Mouse (Mus musculus) heart, postnatal 0 days (tissue): ENCODE data around the gene Sfxn3. TPM values are rescaled to one million over a fixed set of nuclear protein-coding genes. Genes with fewer than 3 reads are reported as not detected.

Experiments
- ATAC-seq: fragments of 200-750 bp; cut with Nextera tagmentation; 2 replicates; pipeline ENCODE4 v1.8.0; 2017; ENCODE audit warnings: low read depth, moderate number of reproducible peaks, moderate library complexity; ENCODE audit not compliant: insufficient read depth
- DNase-seq: peaks from one replicate; pipeline ENCODE4 v3.0.0-alpha.2; 2016; ENCODE audit warnings: low spot score
- H3K27ac ChIP-seq: fragments of 300-500 bp; sonication (generic); 2 replicates; pipeline ENCODE4 v1.5.1; 2014; ENCODE audit warnings: low read depth, mild to moderate bottlenecking
- H3K27me3 ChIP-seq: fragments of 300-500 bp; sonication (generic); 2 replicates; pipeline ENCODE4 v1.6.1; 2014; ENCODE audit warnings: low read length, mixed read lengths; ENCODE audit not compliant: control insufficient read depth, insufficient read depth
- H3K36me3 ChIP-seq: fragments of 300-500 bp; sonication (generic); replicated peaks from 2 replicates; pipeline ENCODE4 v1.6.1; 2014; ENCODE audit warnings: low read length, mixed read lengths; ENCODE audit not compliant: control insufficient read depth, insufficient read depth
- H3K4me1 ChIP-seq: fragments of 300-500 bp; sonication (generic); 2 replicates; pipeline ENCODE4 v1.6.1; 2014; ENCODE audit warnings: antibody characterized with exemption; ENCODE audit not compliant: control insufficient read depth, insufficient read depth
- H3K4me2 ChIP-seq: fragments of 300-500 bp; sonication (generic); 2 replicates; pipeline ENCODE4 v1.6.1; 2014; ENCODE audit warnings: low read depth, mild to moderate bottlenecking, low read length, moderate library complexity
- H3K4me3 ChIP-seq: fragments of 300-500 bp; sonication (generic); 2 replicates; pipeline ENCODE4 v1.5.1; 2014; ENCODE audit warnings: low read depth, low read length
- H3K9ac ChIP-seq: fragments of 300-500 bp; sonication (generic); replicated peaks from 2 replicates; pipeline ENCODE4 v1.6.1; 2014; ENCODE audit warnings: low read depth, low read length, mixed read lengths
- H3K9me3 ChIP-seq: fragments of 300-500 bp; sonication (generic); replicated peaks from 2 replicates; pipeline ENCODE4 v1.6.1; 2016; ENCODE audit warnings: low read length; ENCODE audit not compliant: control insufficient read depth
- CTCF ChIP-seq: IDR thresholded peaks from 2 replicates; pipeline ENCODE4 v1.5.1; 2016; ENCODE audit warnings: antibody characterized with exemption, control low read depth, low read depth
- EP300 ChIP-seq: IDR thresholded peaks from 2 replicates; pipeline ENCODE4 v1.6.1; 2016; ENCODE audit warnings: antibody characterized with exemption, low read depth
- WGBS: fragments of 180-500 bp; shearing (Covaris S2); extraction: QIAGEN DNeasy Blood & Tissue Kit; methylation state at CpG from one replicate; pipeline ENCODE4 v1.1.7; 2014; 5-methylcytosine and 5-hydroxymethylcytosine counted together
- polyA plus RNA-seq: library from polyadenylated mRNA; unstranded; fragments of >200 nt; fragmentation: Nextera tagmentation; extraction: Ambion mirVana; gene quantifications from 2 replicates; pipeline ENCODE4 v1.2.1, GENCODE M21; 2015
- total RNA-seq: library from RNA; depleted of rRNA; stranded (reverse); fragments of >200 nt; gene quantifications from 2 replicates; pipeline ENCODE4 v1.2.3, GENCODE M21; 2014; ENCODE audit warnings: low replicate concordance; rRNA removed

Gene Sfxn3
- total and polyA plus RNA-seq, 2 experiments from 2014 or later = 12.4 to 12.8 TPM

GRCm38 (mm10) chr19:45100486-45101270, 53.4 kb downstream of the Sfxn3 start:
- ATAC-seq (no peak), DNase-seq (no peak)
- H3K27ac ChIP-seq = no peak overlapping the region
- no peak overlapping the region for H3K4me2 ChIP-seq
- no peaks in the 10 kb centered on the region for H3K36me3 ChIP-seq
- H3K9ac ChIP-seq = no peak overlapping the region
- TF ChIP-seq EP300 = no peak
- no peak for TF ChIP-seq CTCF
- WGBS = 61% methylated on average over 8 of the region's 8 CpGs
- H3K4me1 ChIP-seq = no peaks in the 10 kb centered on the region
- H3K4me3 ChIP-seq = no peak overlapping the region
- no peaks in the 10 kb centered on the region for H3K9me3 ChIP-seq
- peaks cover 26% of the 10 kb centered on the region for H3K27me3 ChIP-seq

DNA sequence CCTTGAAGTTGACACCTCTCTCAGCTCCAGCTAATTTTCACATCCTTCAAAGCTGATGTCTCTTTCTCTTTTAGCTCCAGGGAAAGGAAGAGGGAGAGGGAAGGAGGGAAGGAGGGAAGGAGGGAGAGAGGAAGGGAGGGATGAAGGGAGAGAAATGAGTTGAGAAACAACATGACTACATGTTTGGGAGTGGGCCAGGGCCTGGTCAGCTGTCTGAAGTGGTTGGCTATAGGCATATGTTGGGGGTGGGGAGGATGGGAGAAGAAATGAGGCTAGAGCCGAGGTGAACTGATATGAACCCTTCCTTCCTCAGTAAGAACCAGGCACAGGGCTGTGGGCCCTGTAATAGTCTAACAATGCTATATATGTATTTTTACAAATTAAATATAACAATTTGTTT, 58.3 kb downstream of the Sfxn3 start:
- no peak overlapping the region for H3K4me2 ChIP-seq
- no peaks in the 10 kb centered on the region for H3K9me3 ChIP-seq
- DNase-seq (no peak), ATAC-seq (no peak)
- H3K27ac ChIP-seq = no peak overlapping the region
- no peaks in the 10 kb centered on the region for H3K4me1 ChIP-seq
- peaks cover 24% of the 10 kb centered on the region for H3K27me3 ChIP-seq
- no peak overlapping the region for H3K9ac ChIP-seq
- TF ChIP-seq CTCF (no peak), EP300 (no peak)
- H3K4me3 ChIP-seq = no peak overlapping the region
- no peaks in the 10 kb centered on the region for H3K36me3 ChIP-seq
- 24% methylated on average over 1 of the region's 1 CpGs for WGBS

Other genes with a start within 250 kb of the Sfxn3 start
- 19.3 and 30.6 TPM in 2 replicates for gene Slf2, start 116.4 kb upstream of the Sfxn3 start, total RNA-seq
- 17.3 and 20.5 TPM in 2 replicates for gene Slf2, start 116.4 kb upstream of the Sfxn3 start, polyA plus RNA-seq
- 0.85 and 1.1 TPM in 2 replicates for gene Sema4g, start 58.4 kb upstream of the Sfxn3 start, total RNA-seq
- gene Sema4g, start 58.4 kb upstream of the Sfxn3 start, polyA plus RNA-seq = 0.10 and 0.14 TPM in 2 replicates
- gene Twnk, start 41.8 kb upstream of the Sfxn3 start, total RNA-seq = 12.9 and 13.0 TPM in 2 replicates
- 14.0 and 14.9 TPM in 2 replicates for gene Twnk, start 41.8 kb upstream of the Sfxn3 start, polyA plus RNA-seq
- gene Mrpl43, start 41.1 kb upstream of the Sfxn3 start, total RNA-seq = 75.4 and 76.4 TPM in 2 replicates
- 82.5 and 83.7 TPM in 2 replicates for gene Mrpl43, start 41.1 kb upstream of the Sfxn3 start, polyA plus RNA-seq
- 76.5 and 127 TPM in 2 replicates for gene Lzts2, start 33.1 kb upstream of the Sfxn3 start, total RNA-seq
- gene Lzts2, start 33.1 kb upstream of the Sfxn3 start, polyA plus RNA-seq = 29.7 TPM in 2 replicates
- 0.65 TPM in 1 of 2 replicates, not detected in the other for gene Pdzd7, start 1.8 kb upstream of the Sfxn3 start, total RNA-seq
- 0.10 and 0.11 TPM in 2 replicates for gene Pdzd7, start 1.8 kb upstream of the Sfxn3 start, polyA plus RNA-seq
- gene Kazald1, start 27.7 kb downstream of the Sfxn3 start, total RNA-seq = 0.35 and 21.7 TPM in 2 replicates
- 10.3 and 14.1 TPM in 2 replicates for gene Kazald1, start 27.7 kb downstream of the Sfxn3 start, polyA plus RNA-seq
- gene Tlx1, start 103.2 kb downstream of the Sfxn3 start, total RNA-seq = 0.34 and 1.3 TPM in 2 replicates
- 0.31 and 0.33 TPM in 2 replicates for gene Tlx1, start 103.2 kb downstream of the Sfxn3 start, polyA plus RNA-seq
- gene Lbx1, start 188.3 kb downstream of the Sfxn3 start, total RNA-seq = not detected in 2 replicates
- gene Lbx1, start 188.3 kb downstream of the Sfxn3 start, polyA plus RNA-seq = not detected in 2 replicates